Mouse (Mus musculus): Measurements from ENCODE around the gene Lgals3bp. TPM values are rescaled to one million over a fixed set of nuclear protein-coding genes. Genes with fewer than 3 reads are reported as not detected.

The Lgals3bp gene
- polyA plus RNA-seq (2016; fragmentation: Nextera tagmentation; extraction: Ambion mirVana): 2.3 and 3.3 TPM in 2 replicates

GRCm38 (mm10) chr11:118401760-118402280 is at the start of gene Lgals3bp:
Lgals3bp (minus strand) TSS chr11:118402092.
- Histone ChIP-seq H3K27me3 (no peaks in the 10 kb centered on the region), H3K9me3 (replicated peaks) (no peaks in the 10 kb centered on the region), H3K4me1 (no peaks in the 10 kb centered on the region; the same call in 1 of the 2 replicates), H3K4me3 (no peak within 1 kb of the TSS), H3K9ac (0 out of 2 replicates have a peak within 1 kb of the TSS, but pooled peaks have one; percentile 5), H3K27ac (peak within 1 kb of the TSS; percentile 62), H3K4me2 (replicated peaks) (no peak within 1 kb of the TSS), H3K36me3 (peaks cover 9% of the 10 kb centered on the region; the same call in 1 of the 2 replicates)
- WGBS: 61% methylated on average over 7 of the region's 7 CpGs
- no peak for ATAC-seq (ENCODE audit: low FRiP score)

- Histone ChIP-seq H3K27me3 (no peaks in the 10 kb centered on the region), H3K4me3 (no peak overlapping the region), H3K4me2 (replicated peaks) (no peak overlapping the region), H3K9me3 (replicated peaks) (no peaks in the 10 kb centered on the region), H3K36me3 (no peaks in the 10 kb centered on the region), H3K9ac (no peak overlapping the region), H3K27ac (no peak overlapping the region), H3K4me1 (no peaks in the 10 kb centered on the region)
- no peak for ATAC-seq (ENCODE audit: low FRiP score)
- WGBS: 82% methylated on average over 6 of the region's 6 CpGs
Measured at GRCm38 (mm10) chr11:118451211-118451610, 49.3 kb upstream of the Lgals3bp start.

- WGBS: 87% methylated on average over 8 of the region's 8 CpGs
Measured at GRCm38 (mm10) chr11:118448385-118448784, 46.5 kb upstream of the Lgals3bp start.

GRCm38 (mm10) chr11:118447346-118447745 is 45.5 kb upstream of the Lgals3bp start:
- H3K4me3 ChIP-seq: no peak overlapping the region
- H3K36me3 ChIP-seq: no peaks in the 10 kb centered on the region
- H3K9ac ChIP-seq: no peak overlapping the region
- H3K4me2 ChIP-seq (replicated peaks): no peak overlapping the region
- ATAC-seq (ENCODE audit: low FRiP score): no peak
- no peaks in the 10 kb centered on the region for H3K9me3 ChIP-seq (replicated peaks)
- 71% methylated on average over 4 of the region's 4 CpGs for WGBS
- no peaks in the 10 kb centered on the region; the same call in 1 of the 2 replicates for H3K27me3 ChIP-seq
- no peak overlapping the region for H3K27ac ChIP-seq
- H3K4me1 ChIP-seq: no peaks in the 10 kb centered on the region

More at GRCm38 (mm10) chr11:118448385-118448784, 46.5 kb upstream of the Lgals3bp start:
- H3K27me3 ChIP-seq: no peaks in the 10 kb centered on the region; the same call in 1 of the 2 replicates
- no peak overlapping the region for H3K4me3 ChIP-seq
- no peaks in the 10 kb centered on the region for H3K36me3 ChIP-seq
- no peaks in the 10 kb centered on the region for H3K9me3 ChIP-seq (replicated peaks)
- ATAC-seq (ENCODE audit: low FRiP score): no peak
- H3K4me2 ChIP-seq (replicated peaks): no peak overlapping the region
- H3K9ac ChIP-seq: no peak overlapping the region
- no peak overlapping the region for H3K27ac ChIP-seq
- no peaks in the 10 kb centered on the region for H3K4me1 ChIP-seq

GRCm38 (mm10) chr11:118445843-118446242 is 44.0 kb upstream of the Lgals3bp start:
- peak; percentile 33; the same call in 1 of the 2 replicates for ATAC-seq (ENCODE audit: low FRiP score)
- Histone ChIP-seq H3K4me1 (no peaks in the 10 kb centered on the region), H3K9me3 (replicated peaks) (no peaks in the 10 kb centered on the region; the same call in 1 of the 2 replicates), H3K27ac (no peak overlapping the region), H3K36me3 (no peaks in the 10 kb centered on the region), H3K4me2 (replicated peaks) (no peak overlapping the region), H3K4me3 (no peak overlapping the region), H3K27me3 (no peaks in the 10 kb centered on the region; the same call in 1 of the 2 replicates), H3K9ac (no peak overlapping the region)
- WGBS: 27% methylated on average over 3 of the region's 3 CpGs

- no peaks in the 10 kb centered on the region; the same call in 1 of the 2 replicates for H3K9me3 ChIP-seq (replicated peaks)
- H3K36me3 ChIP-seq: no peaks in the 10 kb centered on the region
- no peak overlapping the region for H3K4me3 ChIP-seq
- 0 out of 2 replicates have a peak, but pooled peaks have one; percentile 23 for ATAC-seq (ENCODE audit: low FRiP score)
- no peak overlapping the region for H3K9ac ChIP-seq
- peaks cover 11% of the 10 kb centered on the region for H3K4me1 ChIP-seq
- H3K27me3 ChIP-seq: no peaks in the 10 kb centered on the region; the same call in 1 of the 2 replicates
- WGBS: 29% methylated on average over 10 of the region's 11 CpGs
- H3K4me2 ChIP-seq (replicated peaks): no peak overlapping the region
- H3K27ac ChIP-seq: no peak overlapping the region
Measured at GRCm38 (mm10) chr11:118443201-118443970, 41.5 kb upstream of the Lgals3bp start.

- Histone ChIP-seq H3K4me2 (replicated peaks) (no peak overlapping the region), H3K9me3 (replicated peaks) (no peaks in the 10 kb centered on the region; the same call in 1 of the 2 replicates), H3K9ac (no peak overlapping the region), H3K4me3 (no peak overlapping the region), H3K36me3 (no peaks in the 10 kb centered on the region), H3K27me3 (no peaks in the 10 kb centered on the region; the same call in 1 of the 2 replicates), H3K4me1 (peaks cover 11% of the 10 kb centered on the region), H3K27ac (no peak overlapping the region)
- 72% methylated on average over 13 of the region's 13 CpGs for WGBS
- ATAC-seq (ENCODE audit: low FRiP score): no peak
Measured at GRCm38 (mm10) chr11:118442691-118443090, 40.8 kb upstream of the Lgals3bp start.

- no peaks in the 10 kb centered on the region; the same call in 1 of the 2 replicates for H3K9me3 ChIP-seq (replicated peaks)
- 25% methylated on average over 11 of the region's 11 CpGs for WGBS
- no peaks in the 10 kb centered on the region for H3K27me3 ChIP-seq
- ATAC-seq (ENCODE audit: low FRiP score): peak; percentile 43; the same call in 1 of the 2 replicates
- H3K4me1 ChIP-seq: peaks cover 33% of the 10 kb centered on the region
- H3K4me3 ChIP-seq: no peak overlapping the region
- H3K4me2 ChIP-seq (replicated peaks): no peak overlapping the region
- no peak overlapping the region for H3K9ac ChIP-seq
- H3K36me3 ChIP-seq: no peaks in the 10 kb centered on the region
- H3K27ac ChIP-seq: peak overlapping the region; percentile 60
Measured at GRCm38 (mm10) chr11:118438665-118439414, 36.9 kb upstream of the Lgals3bp start.

GRCm38 (mm10) chr11:118436471-118436935 is 34.6 kb upstream of the Lgals3bp start:
- no peak overlapping the region for H3K4me3 ChIP-seq
- no peak overlapping the region for H3K9ac ChIP-seq
- H3K9me3 ChIP-seq (replicated peaks): no peaks in the 10 kb centered on the region
- H3K4me2 ChIP-seq (replicated peaks): no peak overlapping the region
- H3K36me3 ChIP-seq: no peaks in the 10 kb centered on the region
- ATAC-seq (ENCODE audit: low FRiP score): peak; percentile 59
- no peak overlapping the region for H3K27ac ChIP-seq
- no peaks in the 10 kb centered on the region for H3K27me3 ChIP-seq
- peaks cover 43% of the 10 kb centered on the region for H3K4me1 ChIP-seq
- WGBS: 30% methylated on average over 6 of the region's 6 CpGs

- H3K4me1 ChIP-seq: peaks cover 43% of the 10 kb centered on the region
- WGBS: 49% methylated on average over 13 of the region's 13 CpGs
- no peak overlapping the region for H3K27ac ChIP-seq
- peak overlapping the region; percentile 28 for H3K4me2 ChIP-seq (replicated peaks)
- H3K36me3 ChIP-seq: no peaks in the 10 kb centered on the region
- no peaks in the 10 kb centered on the region for H3K9me3 ChIP-seq (replicated peaks)
- no peak for ATAC-seq (ENCODE audit: low FRiP score)
- H3K27me3 ChIP-seq: no peaks in the 10 kb centered on the region
- no peak overlapping the region for H3K9ac ChIP-seq
- no peak overlapping the region for H3K4me3 ChIP-seq
Measured at GRCm38 (mm10) chr11:118434093-118434492, 32.2 kb upstream of the Lgals3bp start.

- Histone ChIP-seq H3K4me1 (peaks cover 42% of the 10 kb centered on the region), H3K4me3 (no peak overlapping the region)
Measured at GRCm38 (mm10) chr11:118433398-118433868, 31.5 kb upstream of the Lgals3bp start.

More at GRCm38 (mm10) chr11:118433398-118433868, 31.5 kb upstream of the Lgals3bp start:
- no peak for ATAC-seq (ENCODE audit: low FRiP score)
- H3K36me3 ChIP-seq: no peaks in the 10 kb centered on the region
- peaks cover 2% of the 10 kb centered on the region; the same call in 1 of the 2 replicates for H3K27me3 ChIP-seq
- 68% methylated on average over 10 of the region's 10 CpGs for WGBS
- H3K9me3 ChIP-seq (replicated peaks): no peaks in the 10 kb centered on the region
- no peak overlapping the region for H3K27ac ChIP-seq
- peak overlapping the region; percentile 28; the same call in 1 of the 2 replicates for H3K4me2 ChIP-seq (replicated peaks)
- H3K9ac ChIP-seq: no peak overlapping the region
